Mouse (Mus musculus): ENCODE results near the gene D1Ertd622e. TPM values are rescaled to one million over a fixed set of nuclear protein-coding genes. Genes with fewer than 3 reads are reported as not detected.

D1Ertd622e gene
- polyA plus RNA-seq (2016; fragmentation: Nextera tagmentation; extraction: Ambion mirVana) = 9.3 and 11.4 TPM in 2 replicates

- peak within 1 kb of the TSS; percentile 81 for H3K9ac ChIP-seq
- WGBS = under 1% methylated on average over 85 of the region's 106 CpGs
- H3K27me3 ChIP-seq (replicated peaks) = no peaks in the 10 kb centered on the region
- peak; percentile 90 for ATAC-seq (ENCODE audit: insufficient number of reproducible peaks, low FRiP score)
- peak within 1 kb of the TSS; percentile 79 for H3K27ac ChIP-seq (ENCODE audit: poor library complexity, severe bottlenecking)
- peak within 1 kb of the TSS; percentile 96 for H3K4me2 ChIP-seq
- peak within 1 kb of the TSS; percentile 91 for H3K4me3 ChIP-seq
- H3K36me3 ChIP-seq = no peaks in the 10 kb centered on the region
- H3K4me1 ChIP-seq (replicated peaks) = peaks cover 10% of the 10 kb centered on the region
- no peaks in the 10 kb centered on the region for H3K9me3 ChIP-seq (replicated peaks)
These were observed at the start of gene D1Ertd622e for GRCm38 (mm10) chr1:97661406-97662241. Gene D1Ertd622e (minus strand): TSS chr1:97662074.

- no peaks in the 10 kb centered on the region for H3K27me3 ChIP-seq (replicated peaks)
- ATAC-seq (ENCODE audit: insufficient number of reproducible peaks, low FRiP score) = no peak
- WGBS = 92% methylated on average over 3 of the region's 3 CpGs
- no peaks in the 10 kb centered on the region for H3K4me1 ChIP-seq (replicated peaks)
- H3K4me3 ChIP-seq = no peak overlapping the region
- H3K27ac ChIP-seq (ENCODE audit: poor library complexity, severe bottlenecking) = no peak overlapping the region
- H3K9me3 ChIP-seq (replicated peaks) = no peaks in the 10 kb centered on the region
- H3K9ac ChIP-seq = no peak overlapping the region
- no peak overlapping the region for H3K4me2 ChIP-seq
- peaks cover 54% of the 10 kb centered on the region for H3K36me3 ChIP-seq
These were observed 48.6 kb upstream of the D1Ertd622e start for GRCm38 (mm10) chr1:97710520-97710919.

GRCm38 (mm10) chr1:97705389-97705788, 43.5 kb upstream of the D1Ertd622e start:
- no peak overlapping the region for H3K9ac ChIP-seq
- H3K27me3 ChIP-seq (replicated peaks) = no peaks in the 10 kb centered on the region
- H3K4me2 ChIP-seq = no peak overlapping the region
- H3K36me3 ChIP-seq = peaks cover 34% of the 10 kb centered on the region
- no peaks in the 10 kb centered on the region for H3K4me1 ChIP-seq (replicated peaks)
- no peak for ATAC-seq (ENCODE audit: insufficient number of reproducible peaks, low FRiP score)
- no peak overlapping the region for H3K27ac ChIP-seq (ENCODE audit: poor library complexity, severe bottlenecking)
- H3K9me3 ChIP-seq (replicated peaks) = no peaks in the 10 kb centered on the region
- no peak overlapping the region for H3K4me3 ChIP-seq

GRCm38 (mm10) chr1:97704646-97705045, 42.8 kb upstream of the D1Ertd622e start:
- no peaks in the 10 kb centered on the region for H3K27me3 ChIP-seq (replicated peaks)
- H3K4me1 ChIP-seq (replicated peaks) = no peaks in the 10 kb centered on the region
- 83% methylated on average over 1 of the region's 1 CpGs for WGBS
- no peak overlapping the region for H3K27ac ChIP-seq (ENCODE audit: poor library complexity, severe bottlenecking)
- H3K4me3 ChIP-seq = no peak overlapping the region
- H3K4me2 ChIP-seq = no peak overlapping the region
- no peaks in the 10 kb centered on the region for H3K9me3 ChIP-seq (replicated peaks)
- H3K9ac ChIP-seq = no peak overlapping the region
- no peak for ATAC-seq (ENCODE audit: insufficient number of reproducible peaks, low FRiP score)
- peaks cover 30% of the 10 kb centered on the region for H3K36me3 ChIP-seq

- Histone ChIP-seq H3K4me2 (peak overlapping the region; percentile 54), H3K27me3 (replicated peaks) (no peaks in the 10 kb centered on the region), H3K4me1 (replicated peaks) (peaks cover 11% of the 10 kb centered on the region), H3K4me3 (no peak overlapping the region), H3K9ac (no peak overlapping the region), H3K36me3 (peaks cover 1% of the 10 kb centered on the region; the same call in 1 of the 2 replicates), H3K9me3 (replicated peaks) (no peaks in the 10 kb centered on the region), H3K27ac (ENCODE audit: poor library complexity, severe bottlenecking) (no peak overlapping the region)
- peak; percentile 36; the same call in 1 of the 2 replicates for ATAC-seq (ENCODE audit: insufficient number of reproducible peaks, low FRiP score)
- 10% methylated on average over 11 of the region's 11 CpGs for WGBS
These were observed 37.2 kb upstream of the D1Ertd622e start for GRCm38 (mm10) chr1:97698956-97699570.

GRCm38 (mm10) chr1:97697273-97697672, 35.4 kb upstream of the D1Ertd622e start:
- WGBS = 92% methylated on average over 1 of the region's 1 CpGs
- H3K4me3 ChIP-seq = no peak overlapping the region
- no peaks in the 10 kb centered on the region for H3K27me3 ChIP-seq (replicated peaks)
- H3K36me3 ChIP-seq = no peaks in the 10 kb centered on the region
- H3K27ac ChIP-seq (ENCODE audit: poor library complexity, severe bottlenecking) = no peak overlapping the region
- ATAC-seq (ENCODE audit: insufficient number of reproducible peaks, low FRiP score) = no peak
- no peak overlapping the region for H3K4me2 ChIP-seq
- H3K4me1 ChIP-seq (replicated peaks) = peaks cover 11% of the 10 kb centered on the region
- H3K9me3 ChIP-seq (replicated peaks) = no peaks in the 10 kb centered on the region
- H3K9ac ChIP-seq = no peak overlapping the region

GRCm38 (mm10) chr1:97693825-97694224, 32.0 kb upstream of the D1Ertd622e start:
- ATAC-seq (ENCODE audit: insufficient number of reproducible peaks, low FRiP score) = no peak
- H3K4me2 ChIP-seq = no peak overlapping the region
- H3K27me3 ChIP-seq (replicated peaks) = no peaks in the 10 kb centered on the region
- H3K9ac ChIP-seq = no peak overlapping the region
- no peak overlapping the region for H3K4me3 ChIP-seq
- H3K27ac ChIP-seq (ENCODE audit: poor library complexity, severe bottlenecking) = no peak overlapping the region
- no peaks in the 10 kb centered on the region for H3K36me3 ChIP-seq
- H3K4me1 ChIP-seq (replicated peaks) = peaks cover 6% of the 10 kb centered on the region
- no peaks in the 10 kb centered on the region for H3K9me3 ChIP-seq (replicated peaks)

- whole genome bisulfite sequencing = 9% methylated on average over 3 of the region's 3 CpGs
- H3K4me2 ChIP-seq = no peak overlapping the region
- no peaks in the 10 kb centered on the region for H3K9me3 ChIP-seq (replicated peaks)
- no peak overlapping the region for H3K4me3 ChIP-seq
- no peak overlapping the region for H3K9ac ChIP-seq
- H3K27me3 ChIP-seq (replicated peaks) = no peaks in the 10 kb centered on the region
- H3K4me1 ChIP-seq (replicated peaks) = no peaks in the 10 kb centered on the region
- ATAC-seq (ENCODE audit: insufficient number of reproducible peaks, low FRiP score) = no peak
- no peak overlapping the region for H3K27ac ChIP-seq (ENCODE audit: poor library complexity, severe bottlenecking)
- H3K36me3 ChIP-seq = no peaks in the 10 kb centered on the region
These were observed 26.9 kb upstream of the D1Ertd622e start for GRCm38 (mm10) chr1:97688756-97689155.

GRCm38 (mm10) chr1:97676526-97677177, 14.8 kb upstream of the D1Ertd622e start:
- WGBS = 63% methylated on average over 4 of the region's 4 CpGs
- Histone ChIP-seq H3K9ac (no peak overlapping the region), H3K9me3 (replicated peaks) (no peaks in the 10 kb centered on the region), H3K27me3 (replicated peaks) (no peaks in the 10 kb centered on the region), H3K4me1 (replicated peaks) (no peaks in the 10 kb centered on the region; the same call in 1 of the 2 replicates), H3K36me3 (no peaks in the 10 kb centered on the region), H3K4me2 (no peak overlapping the region), H3K4me3 (no peak overlapping the region), H3K27ac (ENCODE audit: poor library complexity, severe bottlenecking) (no peak overlapping the region)
- ATAC-seq (ENCODE audit: insufficient number of reproducible peaks, low FRiP score) = no peak

GRCm38 (mm10) chr1:97676115-97676514, 14.2 kb upstream of the D1Ertd622e start:
- H3K9me3 ChIP-seq (replicated peaks) = no peaks in the 10 kb centered on the region
- no peak overlapping the region for H3K27ac ChIP-seq (ENCODE audit: poor library complexity, severe bottlenecking)
- H3K9ac ChIP-seq = no peak overlapping the region
- H3K36me3 ChIP-seq = no peaks in the 10 kb centered on the region
- H3K4me3 ChIP-seq = no peak overlapping the region
- no peak for ATAC-seq (ENCODE audit: insufficient number of reproducible peaks, low FRiP score)
- WGBS = 62% methylated on average over 2 of the region's 2 CpGs
- H3K27me3 ChIP-seq (replicated peaks) = no peaks in the 10 kb centered on the region
- H3K4me2 ChIP-seq = no peak overlapping the region
- H3K4me1 ChIP-seq (replicated peaks) = no peaks in the 10 kb centered on the region; the same call in 1 of the 2 replicates

- no peak overlapping the region for H3K9ac ChIP-seq
- no peak for ATAC-seq (ENCODE audit: insufficient number of reproducible peaks, low FRiP score)
- H3K27me3 ChIP-seq (replicated peaks) = no peaks in the 10 kb centered on the region
- H3K9me3 ChIP-seq (replicated peaks) = no peaks in the 10 kb centered on the region
- H3K4me3 ChIP-seq = no peak overlapping the region
- H3K27ac ChIP-seq (ENCODE audit: poor library complexity, severe bottlenecking) = no peak overlapping the region
- no peaks in the 10 kb centered on the region for H3K36me3 ChIP-seq
- H3K4me1 ChIP-seq (replicated peaks) = no peaks in the 10 kb centered on the region; the same call in 1 of the 2 replicates
- no peak overlapping the region for H3K4me2 ChIP-seq
- WGBS = 40% methylated on average over 2 of the region's 2 CpGs
These were observed 11.0 kb upstream of the D1Ertd622e start for GRCm38 (mm10) chr1:97672849-97673248.

Measured in heart, embryonic 12.5 days (tissue).